Mouse (Mus musculus) heart, adult 18-20 months (tissue): ENCODE data around the gene Atp9a. TPM values are rescaled to one million over a fixed set of nuclear protein-coding genes. Genes with fewer than 3 reads are reported as not detected.
"Not testable (repeated sequence)": the region's sequence is repeated elsewhere in the genome, so short reads cannot be mapped to it uniquely, and the experiment has no call there.

Experiments
- DNase-seq, 2 experiments: peaks; one replicate each; pipeline ENCODE4 v3.0.0; 2021 to 2022; ENCODE audit warnings: mixed read lengths in 1 of 2
- long read RNA-seq, 2 experiments: library from polyadenylated mRNA; stranded (forward); transcript quantifications; one replicate each; pipeline ENCODE4 v2.0.0; 2021
- total RNA-seq, 2 experiments: library from RNA; stranded (reverse); gene quantifications; 2 replicates each; pipeline ENCODE4 v1.2.3; 2021

The Atp9a gene
- 10 to 100 TPM; 50.2 to 56.7 TPM for total RNA-seq
- long read RNA-seq, experiment 1, transcript Atp9a-204 (28 exons, 3,456 nt): minor isoform, 6 of 72 reads
- long read RNA-seq, experiment 1, transcript Atp9a-202 (28 exons, 3,729 nt): minor isoform, 16 of 72 reads
- long read RNA-seq, experiment 1, transcript Atp9a-201 (28 exons, 3,529 nt): major isoform, 27 of 72 reads
- long read RNA-seq, experiment 1, partial matches to known transcripts: 12 of 72 reads
- long read RNA-seq, experiment 1, other reads (novel, unspliced or antisense): 11 of 72 reads
- long read RNA-seq, experiment 2, transcript Atp9a-201 (28 exons, 3,529 nt): major isoform, 17 of 38 reads
- long read RNA-seq, experiment 2, partial matches to known transcripts: 10 of 38 reads
- long read RNA-seq, experiment 2, other reads (novel, unspliced or antisense): 7 of 38 reads

DNA sequence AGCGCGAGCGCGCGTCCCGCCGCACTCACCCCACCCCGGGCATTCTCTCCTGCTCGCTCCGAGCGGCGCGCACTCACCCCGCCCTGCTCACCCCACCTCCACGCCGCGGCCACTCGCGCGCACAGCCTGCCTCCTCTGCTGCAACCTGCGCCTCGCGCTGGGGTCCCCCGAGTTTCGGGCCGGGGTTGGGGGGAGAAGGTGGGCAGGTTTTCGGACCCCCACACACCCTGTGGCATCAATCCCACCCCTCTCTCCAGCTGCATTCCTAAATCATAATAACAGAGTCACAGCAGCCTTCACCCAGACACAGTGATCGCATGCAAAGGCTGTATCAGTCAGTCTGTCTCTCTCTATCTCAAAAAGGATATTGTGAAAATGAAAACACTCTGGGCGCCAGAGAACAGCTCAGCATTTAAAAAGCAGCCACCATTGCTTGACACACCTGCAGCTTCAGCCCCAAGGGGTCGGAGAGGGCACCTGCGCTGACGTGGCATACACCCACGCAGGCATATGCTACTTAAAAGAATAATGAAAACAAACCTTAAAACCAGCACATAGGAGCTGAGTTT lies at the start of gene Atp9a:
Atp9a (minus strand) TSS at position 351 of the 569 bp plus-strand sequence.
- peak; percentile 63 to 65 for DNase-seq

DNA sequence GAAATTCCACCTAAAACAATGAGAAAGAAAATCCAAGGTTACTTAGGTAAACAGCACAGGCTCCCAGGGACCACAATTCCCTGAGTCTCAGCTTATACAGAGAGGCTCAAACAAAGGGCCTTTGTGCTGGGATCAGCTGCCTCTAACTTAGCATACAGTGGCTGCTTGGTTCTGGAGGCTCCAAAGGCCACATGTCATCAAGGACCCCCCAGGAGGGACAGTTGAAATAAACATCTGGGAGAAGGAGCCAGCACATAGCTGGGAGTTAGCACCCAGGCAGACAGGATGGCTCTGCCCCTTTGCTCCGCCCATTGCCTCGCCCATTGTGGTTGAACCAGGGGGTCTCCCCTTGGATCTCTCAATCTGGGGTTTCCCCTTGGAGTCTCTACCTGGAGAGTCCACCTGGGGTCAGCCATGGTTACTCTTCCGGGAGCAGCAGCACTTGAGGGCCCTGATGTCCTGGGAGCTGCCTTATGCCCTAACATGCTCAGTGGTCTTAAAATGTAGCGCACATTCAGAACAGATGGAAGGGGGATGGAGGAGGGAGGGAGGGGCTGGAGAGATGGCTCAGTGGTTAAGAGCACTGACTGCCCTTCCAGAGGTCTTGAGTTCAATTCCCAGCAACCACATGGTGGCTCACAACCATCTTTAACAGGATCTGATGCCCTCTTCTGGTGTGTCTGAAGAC lies 49.0 kb upstream of the Atp9a start:
- no peak for DNase-seq

- no peak for DNase-seq
Measured at GRCm38 (mm10) chr2:168786174-168786573, 44.0 kb upstream of the Atp9a start.

- no peak for DNase-seq
Measured at GRCm38 (mm10) chr2:168780596-168780995, 38.4 kb upstream of the Atp9a start.

DNA sequence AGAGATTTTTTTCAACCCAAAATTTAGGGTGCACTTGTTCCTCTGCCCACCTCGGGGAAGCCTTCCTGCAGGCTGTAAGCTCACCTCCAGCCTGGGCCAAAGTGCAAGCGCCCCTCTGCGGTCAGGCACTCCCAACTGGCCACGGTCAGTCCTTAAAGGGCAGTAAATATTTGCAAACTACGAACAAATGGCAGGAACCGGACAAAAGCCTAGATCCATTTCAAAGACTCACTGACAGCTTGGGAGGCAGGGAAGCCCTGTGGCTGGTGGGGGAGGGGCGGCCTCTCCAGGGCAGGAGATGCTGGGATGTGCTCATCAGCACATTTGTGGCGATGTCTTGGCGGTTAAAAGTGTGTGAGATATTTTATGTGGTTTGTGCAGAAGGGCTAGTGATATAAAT lies 37.8 kb upstream of the Atp9a start:
- no peak for DNase-seq

DNA sequence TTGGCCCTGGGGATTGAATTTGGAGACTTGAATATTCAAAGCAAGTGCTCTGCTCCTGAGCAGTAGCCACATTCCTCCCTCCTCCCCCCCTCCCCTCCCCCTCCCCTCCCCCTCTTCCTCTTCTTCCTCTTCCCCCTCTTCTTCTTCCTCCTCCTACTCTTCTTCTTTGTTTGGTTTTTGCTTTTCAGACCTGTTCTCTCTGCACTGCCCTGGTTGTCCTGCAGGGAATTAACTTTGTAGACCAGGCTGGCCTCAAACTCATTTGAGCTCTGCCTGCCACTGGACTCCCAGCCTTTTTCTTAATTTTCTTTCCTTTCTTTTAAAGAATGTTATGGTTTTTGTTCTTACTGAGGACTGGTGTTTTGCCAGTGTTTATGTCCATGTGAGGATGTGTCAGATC lies 35.3 kb upstream of the Atp9a start:
- no peak for DNase-seq

GRCm38 (mm10) chr2:168776238-168776637 lies 34.0 kb upstream of the Atp9a start:
- DNase-seq: no peak

GRCm38 (mm10) chr2:168769259-168769658 lies 27.1 kb upstream of the Atp9a start:
- no peak for DNase-seq

DNA sequence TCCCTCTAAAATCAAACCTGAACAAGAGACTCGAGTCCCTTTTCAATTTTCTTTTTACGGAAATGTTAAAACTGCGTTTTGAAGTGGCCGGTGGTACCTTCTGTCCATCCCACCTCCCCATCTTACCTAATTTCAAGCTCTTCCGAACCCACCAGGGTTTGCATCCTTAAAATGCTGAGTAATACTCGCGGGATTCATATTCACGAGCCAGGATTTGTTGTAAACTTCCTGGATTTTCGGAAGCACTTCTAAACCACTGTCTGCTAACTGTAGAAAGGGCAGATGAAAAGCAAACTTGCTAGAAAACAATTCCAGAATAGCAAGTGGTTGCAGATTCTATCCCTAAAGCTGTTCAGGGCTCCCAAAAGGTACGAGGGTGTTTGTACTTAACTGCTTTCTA lies 25.4 kb upstream of the Atp9a start, which contains the start of gene Sall4:
Sall4 (minus strand) TSS at position 362 of the 400 bp plus-strand sequence.
- DNase-seq: no peak

- peak; percentile 21 to 30 for DNase-seq
Measured at GRCm38 (mm10) chr2:168766538-168767361, 24.5 kb upstream of the Atp9a start.

GRCm38 (mm10) chr2:168765696-168766537 lies 23.7 kb upstream of the Atp9a start:
- peak; percentile 27 to 46 for DNase-seq

DNA sequence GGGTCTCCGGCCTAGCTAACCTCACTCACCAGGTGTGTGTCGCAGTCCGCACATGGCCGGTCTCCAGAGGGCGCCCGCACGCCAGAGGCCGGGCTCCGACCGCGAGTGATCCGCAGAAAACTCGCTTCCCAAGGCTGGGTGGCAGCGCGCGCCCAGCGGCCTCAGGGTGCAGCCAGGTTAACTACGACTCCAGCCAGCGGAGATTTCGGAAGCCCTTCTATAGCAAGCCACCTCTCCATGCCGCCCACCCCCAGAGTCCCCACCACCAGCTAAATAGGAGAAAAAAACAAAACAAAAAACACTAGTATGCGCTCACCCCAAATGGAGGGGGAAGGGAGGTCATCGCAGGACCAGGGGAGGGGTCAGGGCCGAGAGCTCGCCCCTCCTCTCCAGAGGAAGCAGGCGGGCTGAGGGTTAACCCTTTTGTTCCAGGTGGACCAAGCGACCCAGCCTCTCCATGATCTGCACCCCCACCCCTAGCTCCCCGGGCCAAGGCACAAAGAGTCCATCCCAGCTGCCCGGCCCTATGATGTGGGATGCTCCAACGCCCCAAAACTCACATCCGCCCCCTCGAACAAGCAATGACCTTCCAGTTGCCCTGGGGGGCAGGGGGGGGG lies 23.0 kb upstream of the Atp9a start:
- peak; percentile 47 to 60 for DNase-seq

DNA sequence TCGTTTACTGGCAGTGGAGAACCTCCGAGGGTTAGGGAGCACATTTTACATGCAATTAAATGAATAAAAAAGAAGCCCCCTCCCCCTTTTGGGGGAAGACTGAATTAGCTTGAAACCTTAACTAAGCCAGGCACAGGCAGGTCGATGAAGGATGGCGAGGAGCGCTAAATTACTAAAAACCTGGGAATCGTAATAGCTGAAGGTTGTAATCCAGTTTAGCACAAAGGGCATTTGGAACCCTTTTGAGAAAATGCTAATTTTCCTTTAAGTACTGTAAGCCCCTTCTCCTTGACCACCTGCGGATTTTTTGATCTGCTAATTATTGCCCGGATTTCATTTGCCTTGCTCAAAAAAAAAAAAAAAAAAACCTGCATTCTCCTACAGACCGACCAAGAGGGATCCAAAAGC lies 22.3 kb upstream of the Atp9a start:
- no peak for DNase-seq

GRCm38 (mm10) chr2:168763785-168764184 lies 21.6 kb upstream of the Atp9a start:
- no peak for DNase-seq

DNA sequence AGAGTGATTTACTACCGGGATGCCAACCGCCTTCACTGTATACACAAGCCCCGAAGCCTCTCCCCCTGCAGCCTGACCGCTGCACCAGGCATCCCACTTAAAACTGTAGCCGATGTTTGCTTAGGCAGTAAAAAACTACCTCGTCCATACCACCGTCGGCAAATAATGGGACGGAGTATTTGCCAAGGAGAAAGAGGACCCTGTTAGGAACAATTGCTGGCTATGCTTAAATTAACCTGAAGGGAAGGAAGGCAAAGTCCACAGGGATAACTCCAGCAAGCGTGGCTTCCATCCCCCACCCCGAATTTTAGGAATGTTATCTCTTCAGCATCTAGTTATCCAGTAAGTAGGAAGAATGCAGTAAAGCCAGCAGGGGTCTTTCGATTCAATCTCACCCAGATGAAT lies 20.2 kb upstream of the Atp9a start:
- DNase-seq: no peak

- no peak for DNase-seq
Measured at GRCm38 (mm10) chr2:168761954-168762353, 19.7 kb upstream of the Atp9a start.

GRCm38 (mm10) chr2:168761141-168761540 lies 18.9 kb upstream of the Atp9a start:
- DNase-seq: no peak

DNA sequence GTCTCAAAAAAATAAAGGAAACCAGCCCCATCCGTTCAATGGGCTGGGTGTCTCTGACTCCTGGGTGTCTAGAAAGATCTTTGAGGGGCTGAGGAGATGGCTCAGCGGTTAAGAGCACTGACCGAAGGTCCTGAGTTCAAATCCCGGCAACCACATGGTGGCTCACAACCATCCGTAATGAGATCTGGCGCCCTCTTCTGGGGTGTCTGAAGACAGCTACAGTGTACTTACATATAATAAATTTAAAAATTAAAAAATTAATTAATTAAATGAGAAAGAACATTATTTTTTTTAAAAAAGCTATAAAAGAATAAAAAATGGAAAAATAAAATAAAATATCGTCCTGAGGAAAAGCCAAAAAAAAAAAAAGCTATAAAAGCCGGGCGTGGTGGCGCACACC lies 2.2 kb upstream of the Atp9a start:
- DNase-seq: not testable (repeated sequence)

- DNase-seq: peak; percentile 25 to 77
Measured at GRCm38 (mm10) chr2:168742649-168743048, 440 bp upstream of the Atp9a start.

DNA sequence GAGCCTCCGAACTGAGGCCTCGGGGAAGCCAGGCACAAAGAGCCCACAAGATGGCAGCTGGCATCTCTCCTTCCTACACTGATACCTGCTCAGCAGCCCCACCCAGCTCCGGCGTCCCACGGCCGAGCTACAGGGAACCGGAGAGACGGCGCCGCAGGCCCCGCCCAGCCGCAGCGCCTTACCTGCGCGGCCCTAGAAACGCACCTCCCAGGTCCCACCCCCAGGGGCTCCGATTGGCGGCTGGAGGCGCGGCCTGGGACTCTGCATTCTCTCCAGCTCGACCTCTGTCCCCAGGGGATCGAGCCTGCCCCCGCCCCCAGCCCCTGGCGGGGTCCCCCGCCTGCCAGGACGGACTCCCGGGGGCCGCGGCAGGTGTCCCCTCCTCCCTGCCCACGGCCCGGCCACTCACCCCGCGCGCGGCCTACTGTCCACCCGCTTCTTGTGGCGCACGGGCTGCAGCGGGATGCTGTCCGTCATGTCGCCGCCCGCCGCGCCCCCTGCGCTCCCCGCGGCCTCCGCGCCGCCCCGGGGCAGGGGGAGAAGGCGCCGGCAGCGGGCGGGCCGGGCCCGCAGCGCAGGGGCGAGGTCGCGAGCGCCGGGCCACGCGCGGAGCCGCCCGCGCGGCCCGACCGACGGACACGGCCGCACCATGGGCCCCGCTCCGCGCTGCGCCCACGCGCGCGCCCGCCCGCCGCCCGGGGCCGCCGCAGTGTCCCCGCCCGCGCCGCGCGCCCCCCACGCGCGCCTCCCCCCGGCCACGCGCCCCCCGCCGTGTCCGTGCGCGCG lies 743 bp downstream of the Atp9a start:
- peak; percentile 60 to 66 for DNase-seq
